Mouse (Mus musculus) limb, embryonic 12.5 days (tissue): ENCODE data around the gene Ago3. TPM values are rescaled to one million over a fixed set of nuclear protein-coding genes. Genes with fewer than 3 reads are reported as not detected.

Experiments
- polyA plus RNA-seq: library from polyadenylated mRNA; unstranded; fragments of >200 nt; fragmentation: Nextera tagmentation; extraction: Ambion mirVana; gene quantifications from 2 replicates; pipeline ENCODE4 v1.2.1, GENCODE M21; 2016

The Ago3 gene
- polyA plus RNA-seq, 1 experiment from 2014 or later, result 18.8 TPM

Other genes starting within 250 kb of the Ago3 start
- 303 and 349 TPM in 2 replicates for gene Thrap3, start 226.8 kb downstream of the Ago3 start, polyA plus RNA-seq
- gene Map7d1, start 173.2 kb downstream of the Ago3 start, polyA plus RNA-seq, result 83.5 and 85.1 TPM in 2 replicates
- gene Trappc3, start 167.2 kb downstream of the Ago3 start, polyA plus RNA-seq, result 105 and 111 TPM in 2 replicates
- 13.3 and 16.7 TPM in 2 replicates for gene Col8a2, start 142.8 kb downstream of the Ago3 start, polyA plus RNA-seq
- 84.9 and 87.5 TPM in 2 replicates for gene Adprhl2, start 107.9 kb downstream of the Ago3 start, polyA plus RNA-seq
- gene Tekt2, start 103.9 kb downstream of the Ago3 start, polyA plus RNA-seq, result 13.6 and 14.8 TPM in 2 replicates
- gene Ago1, start 39.0 kb upstream of the Ago3 start, polyA plus RNA-seq, result 5.4 and 5.8 TPM in 2 replicates
- 2.3 and 3.3 TPM in 2 replicates for gene Ago4, start 103.9 kb upstream of the Ago3 start, polyA plus RNA-seq
- 40.8 and 52.9 TPM in 2 replicates for gene Clspn, start 127.4 kb upstream of the Ago3 start, polyA plus RNA-seq
- 2.5 and 2.6 TPM in 2 replicates for gene 5730409E04Rik, start 180.3 kb upstream of the Ago3 start, polyA plus RNA-seq
- 491 and 499 TPM in 2 replicates for gene Psmb2, start 248.1 kb upstream of the Ago3 start, polyA plus RNA-seq